Mouse (Mus musculus) heart, adult 2 months (tissue): Measurements from ENCODE around the gene Ccdc62. TPM values are rescaled to one million over a fixed set of nuclear protein-coding genes. Genes with fewer than 3 reads are reported as not detected.

Experiments
- DNase-seq, 2 experiments: peaks; one replicate each; pipeline ENCODE4 v3.0.0; 2021
- H3K27ac ChIP-seq: fragments of 200-600 bp; 2 replicates; pipeline ENCODE4 v1.8.1; 2022
- H3K27me3 ChIP-seq: fragments of 200-500 bp; 2 replicates; pipeline ENCODE4 v1.6.1; 2012; ENCODE audit warnings: mild to moderate bottlenecking, low read length, inconsistent platforms, mixed read lengths; ENCODE audit not compliant: control insufficient read depth, insufficient read depth
- H3K36me3 ChIP-seq: fragments of 200-500 bp; 2 replicates; pipeline ENCODE4 v1.6.1; 2012; ENCODE audit warnings: low read length, inconsistent platforms; ENCODE audit not compliant: control insufficient read depth, insufficient read depth
- H3K4me1 ChIP-seq: fragments of 200-500 bp; 2 replicates; pipeline ENCODE4 v1.6.1; 2011; ENCODE audit warnings: low read length; ENCODE audit not compliant: control insufficient read depth, insufficient read depth
- H3K4me3 ChIP-seq: fragments of 200-600 bp; 2 replicates; pipeline ENCODE4 v1.8.1; 2022
- H3K79me2 ChIP-seq: fragments of 200-500 bp; replicated peaks from 2 replicates; pipeline ENCODE4 v1.6.1; 2012; ENCODE audit warnings: mild to moderate bottlenecking, inconsistent platforms, low read length, moderate library complexity, mixed read lengths; ENCODE audit not compliant: control insufficient read depth, insufficient read depth
- H3K9ac ChIP-seq: fragments of 200-500 bp; 2 replicates; pipeline ENCODE4 v1.6.1; 2012; ENCODE audit warnings: low read depth, mild to moderate bottlenecking, control low read depth, inconsistent platforms, low read length, mixed read lengths
- CTCF ChIP-seq: fragments of 200-600 bp; IDR thresholded peaks from 2 replicates; pipeline ENCODE4 v1.8.1; 2022; ENCODE audit warnings: antibody characterized with exemption, mild to moderate bottlenecking, moderate library complexity
- EP300 ChIP-seq: fragments of 200-500 bp; IDR thresholded peaks from 2 replicates; pipeline ENCODE4 v1.6.1; 2011; ENCODE audit warnings: low read depth, low read length, control low read depth; ENCODE audit not compliant: insufficient read depth
- POLR2A ChIP-seq: fragments of 200-500 bp; IDR thresholded peaks from 2 replicates; pipeline ENCODE4 v1.6.1; 2011; ENCODE audit warnings: mild to moderate bottlenecking, low read depth, low read length, control low read depth; ENCODE audit not compliant: insufficient read depth
- WGBS: fragments of 180-500 bp; shearing (Covaris S2); methylation state at CpG from one replicate; pipeline ENCODE4 v1.1.7; 2018; 5-methylcytosine and 5-hydroxymethylcytosine counted together
- intact Hi-C: fragments of 180-260 bp; cut with DNase I; formaldehyde crosslinking; loops from one replicate; pipeline ENCODE4 v1.15.1; 2025
- polyA plus RNA-seq: library from polyadenylated mRNA; depleted of rRNA; stranded (reverse); fragments of >200 nt; gene quantifications from 2 replicates; pipeline ENCODE4 v1.2.3, GENCODE M21; 2012
- total RNA-seq, 2 experiments: library from RNA; stranded (reverse); gene quantifications; 2 replicates each; pipeline ENCODE4 v1.2.3; 2021

Gene Ccdc62
- total and polyA plus RNA-seq, 3 experiments: 1.9 to 2.5 (median 2.0) TPM

DNA sequence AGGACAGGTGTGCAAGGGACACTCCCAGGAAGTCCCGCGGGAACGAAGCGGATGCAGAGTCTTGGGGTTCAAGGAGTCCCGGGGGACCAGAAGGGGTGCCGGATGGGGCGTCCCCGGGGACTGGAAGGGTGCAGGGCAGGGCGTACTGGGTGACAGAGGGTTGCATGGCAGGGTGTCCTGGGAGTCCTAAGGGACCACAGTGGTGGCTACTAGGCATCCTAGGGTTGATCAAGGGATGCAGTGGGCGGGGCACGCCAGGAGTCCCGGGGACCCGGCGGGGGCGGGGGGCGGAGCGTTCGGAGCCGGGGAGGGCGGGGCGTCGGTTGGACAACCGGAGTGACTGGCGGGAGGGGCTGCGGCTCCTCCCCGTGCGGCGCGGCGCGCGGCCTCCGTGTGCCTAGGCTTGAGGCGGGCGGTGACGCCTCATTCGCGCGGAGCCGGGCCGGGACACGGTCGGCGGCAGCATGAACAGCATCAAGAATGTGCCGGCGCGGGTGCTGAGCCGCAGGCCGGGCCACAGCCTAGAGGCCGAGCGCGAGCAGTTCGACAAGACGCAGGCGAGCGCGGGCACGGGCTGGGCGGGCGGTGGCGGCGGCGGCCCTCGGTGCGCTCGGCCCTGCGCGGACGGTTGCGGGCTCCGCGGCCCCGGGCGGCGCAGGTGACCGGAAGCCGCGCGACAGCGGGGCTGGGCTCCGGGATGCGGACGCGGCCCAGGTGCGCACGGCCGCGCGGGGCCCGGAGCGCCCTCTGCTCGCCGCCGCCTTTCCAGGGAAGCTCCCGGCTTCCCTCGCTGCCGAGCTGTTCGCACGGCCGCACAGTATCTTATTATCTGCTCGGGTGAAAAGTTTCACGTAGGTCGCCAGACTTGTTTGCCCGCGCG lies 43.1 kb downstream of the Ccdc62 start, which contains the start of gene Hip1r:
Hip1r (plus strand) TSS at position 330 of the 880 bp plus-strand sequence.
- TF ChIP-seq POLR2A (peak; percentile 54), CTCF (no peak), EP300 (no peak)
- intact Hi-C loops: loop anchor here (2.0 kb wide), 1 partner anchor 29 kb away; no protein-coding TSS in a partner anchor
- Histone ChIP-seq H3K9ac (peak within 1 kb of the TSS; percentile 79), H3K4me1 (peaks cover 3% of the 10 kb centered on the region), H3K27me3 (no peaks in the 10 kb centered on the region), H3K4me3 (peak within 1 kb of the TSS; percentile 87), H3K27ac (peak within 1 kb of the TSS; percentile 88), H3K36me3 (no peaks in the 10 kb centered on the region; the same call in 1 of the 2 replicates), H3K79me2 (no peaks in the 10 kb centered on the region)
- peak; percentile 84 to 86 for DNase-seq
- 1% methylated on average over 104 of the region's 106 CpGs for WGBS

DNA sequence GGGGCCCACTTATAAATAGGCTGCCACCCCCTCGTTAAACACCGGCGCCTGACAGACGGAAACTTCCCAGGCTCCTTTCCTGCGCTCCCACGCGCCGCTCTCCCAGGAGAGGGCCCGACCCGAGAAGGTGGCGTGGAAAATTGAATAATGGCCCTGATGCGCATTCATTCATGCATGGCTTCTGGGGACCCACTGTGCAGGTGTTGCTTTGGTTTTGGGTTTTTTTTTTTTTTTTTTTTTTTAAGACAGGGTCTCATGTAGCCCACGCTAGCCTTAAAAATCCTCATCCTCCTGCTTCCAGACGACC lies 43.7 kb downstream of the Ccdc62 start:
- Histone ChIP-seq H3K36me3 (no peaks in the 10 kb centered on the region; the same call in 1 of the 2 replicates), H3K27me3 (no peaks in the 10 kb centered on the region), H3K4me3 (peak overlapping the region; percentile 87), H3K9ac (peak overlapping the region; percentile 79), H3K27ac (peak overlapping the region; percentile 88), H3K79me2 (no peaks in the 10 kb centered on the region), H3K4me1 (peaks cover 4% of the 10 kb centered on the region)
- TF ChIP-seq POLR2A: no peak
- no peak for TF ChIP-seq CTCF
- TF ChIP-seq EP300: no peak
- intact Hi-C loops: no loop called here
- WGBS: 3% methylated on average over 14 of the region's 14 CpGs
- DNase-seq: peak in 1 of 2 experiments; percentile 62

DNA sequence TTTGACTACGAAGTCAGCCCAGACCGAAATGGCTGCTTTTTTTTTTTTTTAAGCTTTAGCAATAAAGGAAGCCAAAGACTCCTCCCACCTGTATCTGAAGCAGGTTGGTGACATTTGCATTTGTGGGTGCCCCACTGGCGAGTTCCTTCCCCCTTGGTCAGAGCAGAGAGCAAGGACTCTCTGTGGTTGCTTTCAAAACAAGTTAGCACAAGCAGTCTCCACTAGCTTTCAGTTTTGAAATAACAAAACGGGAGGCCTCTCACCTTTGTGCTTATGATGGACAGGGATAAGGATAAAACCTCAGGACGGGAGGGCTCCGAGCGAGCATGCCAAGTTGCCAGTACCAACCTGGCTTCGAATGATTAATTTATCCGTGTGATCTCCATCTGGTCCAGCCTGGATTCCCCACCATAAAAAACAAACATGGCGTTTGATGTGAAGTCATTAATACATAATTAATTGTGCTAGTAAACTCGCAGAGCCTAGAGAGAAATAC lies 44.2 kb downstream of the Ccdc62 start:
- H3K4me3 ChIP-seq: peak overlapping the region; percentile 87
- no peaks in the 10 kb centered on the region; the same call in 1 of the 2 replicates for H3K36me3 ChIP-seq
- H3K9ac ChIP-seq: no peak overlapping the region
- no peak for DNase-seq
- H3K27me3 ChIP-seq: no peaks in the 10 kb centered on the region
- intact Hi-C loops: no loop called here
- WGBS: 57% methylated on average over 11 of the region's 11 CpGs
- H3K4me1 ChIP-seq: peaks cover 9% of the 10 kb centered on the region
- TF ChIP-seq POLR2A (no peak), CTCF (no peak), EP300 (no peak)
- H3K27ac ChIP-seq: peak overlapping the region; percentile 13
- no peaks in the 10 kb centered on the region for H3K79me2 ChIP-seq

DNA sequence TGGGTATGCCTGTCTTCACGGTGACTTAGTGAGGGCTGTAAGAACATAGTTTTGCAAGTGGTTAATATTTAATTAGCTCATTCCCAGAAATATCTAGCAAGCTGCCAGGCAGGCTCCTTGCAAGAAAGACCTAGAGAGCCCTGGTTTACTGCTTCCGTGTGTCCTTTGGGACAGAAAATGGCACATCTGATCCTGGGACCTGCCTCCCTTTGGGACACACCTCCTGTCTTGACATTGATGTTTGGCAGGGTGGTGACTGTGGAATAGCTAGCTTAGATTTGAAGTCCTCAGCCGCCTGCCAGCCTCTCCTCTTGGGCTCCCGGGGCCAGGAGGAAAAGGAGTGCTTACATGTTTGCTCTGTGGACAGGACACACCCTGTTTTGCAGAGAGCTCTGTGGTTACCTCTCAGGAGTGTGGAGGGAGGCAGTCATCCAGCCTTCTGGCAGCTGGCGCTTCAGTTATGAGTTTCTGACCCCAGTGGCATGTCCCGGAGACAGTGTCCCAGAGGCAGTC lies 45.2 kb downstream of the Ccdc62 start:
- 45% methylated on average over 6 of the region's 6 CpGs for WGBS
- DNase-seq: peak in 1 of 2 experiments; percentile 27
- Histone ChIP-seq H3K4me1 (peaks cover 16% of the 10 kb centered on the region), H3K36me3 (no peaks in the 10 kb centered on the region; the same call in 1 of the 2 replicates), H3K27ac (peak overlapping the region; percentile 33), H3K4me3 (peak overlapping the region; percentile 2; the same call in 1 of the 2 replicates), H3K9ac (peak overlapping the region; percentile 2; the same call in 1 of the 2 replicates), H3K79me2 (no peaks in the 10 kb centered on the region), H3K27me3 (no peaks in the 10 kb centered on the region)
- intact Hi-C loops: loop anchor here (2.0 kb wide), 1 partner anchor 15 kb away; no protein-coding TSS in a partner anchor
- TF ChIP-seq EP300: no peak
- TF ChIP-seq CTCF: no peak
- TF ChIP-seq POLR2A: no peak

DNA sequence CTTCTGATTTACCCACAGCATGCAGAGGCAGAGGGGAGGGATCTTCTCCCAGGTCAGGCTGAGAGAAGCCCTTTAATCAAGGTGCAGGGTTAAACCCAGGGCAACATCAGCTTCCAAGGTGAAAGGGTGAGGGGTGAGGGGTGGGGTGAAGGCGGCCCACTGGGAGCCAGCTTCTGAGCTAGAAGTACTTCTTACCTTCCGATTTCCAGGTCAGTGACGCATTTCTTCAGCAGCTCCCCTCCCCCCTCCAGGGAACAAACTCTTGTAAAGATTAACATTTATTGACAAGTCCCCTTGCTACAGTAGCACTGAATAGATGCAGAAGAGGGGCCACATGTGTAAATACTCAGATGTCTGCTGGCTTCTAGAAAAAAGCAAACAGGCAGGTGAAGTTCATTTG lies 46.8 kb downstream of the Ccdc62 start:
- H3K27ac ChIP-seq: no peak overlapping the region

More for the DNA sequence above, 46.8 kb downstream of the Ccdc62 start:
- 90% methylated on average over 3 of the region's 3 CpGs for WGBS
- intact Hi-C loops: loop anchor here (2.0 kb wide), 1 partner anchor 14 kb away; no protein-coding TSS in a partner anchor
- Histone ChIP-seq H3K4me1 (peaks cover 20% of the 10 kb centered on the region), H3K9ac (no peak overlapping the region), H3K27me3 (no peaks in the 10 kb centered on the region), H3K36me3 (no peaks in the 10 kb centered on the region; the same call in 1 of the 2 replicates), H3K4me3 (no peak overlapping the region), H3K79me2 (no peaks in the 10 kb centered on the region)
- no peak for DNase-seq
- TF ChIP-seq POLR2A: no peak
- no peak for TF ChIP-seq CTCF
- no peak for TF ChIP-seq EP300
